ENCODE assay signal across 15 mouse cellular contexts in the genomic region with DNA sequence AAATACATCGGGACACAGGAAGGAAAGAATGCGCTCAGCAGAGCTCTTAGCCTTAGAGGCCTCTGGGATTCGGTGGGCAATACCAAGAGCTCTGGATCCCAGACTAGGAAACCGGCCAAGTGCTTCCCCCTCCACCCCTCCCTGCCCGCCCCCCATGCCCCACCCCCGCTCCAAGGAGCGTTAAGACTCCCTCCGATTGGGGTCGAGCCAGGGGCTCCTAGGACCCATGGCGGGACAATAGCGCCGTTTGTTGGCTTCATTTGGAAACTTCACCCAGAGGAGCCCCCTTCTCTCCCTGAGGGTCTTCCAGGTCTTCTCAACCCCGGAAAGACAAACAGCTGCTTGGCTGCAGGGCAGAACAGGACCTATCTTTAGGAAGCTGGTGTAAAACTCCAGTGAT. TPM values are rescaled to one million over a fixed set of nuclear protein-coding genes. Genes with fewer than 3 reads are reported as not detected.
A peak's percentile ranks its signal among the peaks of the same experiment; 100 is the strongest.
DNase-seq lines count a peak whose midpoint lies in the region; ATAC-seq and TF ChIP-seq lines count a peak whose summit lies in the region.
"Had no signal": no experiment of that assay in that cellular context is flagged by ENCODE, and none has a peak within 500 bp of the region (broad histone marks: within the 10 kb centered on the region; RNA-seq: fewer than 3 reads in every experiment).

No protein-coding gene starts in this region.

- H3K9me3 ChIP-seq in hindbrain, embryonic 10.5 days = peaks cover 5% of the 10 kb centered on the region; the same call in 1 of the 2 replicates
- H3K9me3 ChIP-seq in hindbrain, embryonic 16.5 days (ENCODE audit: control insufficient read depth, low read length) = peaks cover 4% of the 10 kb centered on the region; the same call in 1 of the 2 replicates
- no peaks in the 10 kb centered on the region for H3K9me3 ChIP-seq in forebrain, postnatal 0 days (ENCODE audit: low read length)
- no peaks in the 10 kb centered on the region for H3K9me3 ChIP-seq in midbrain, postnatal 0 days (ENCODE audit: low read length)

- peak overlapping the region; percentile 66 for H3K4me3 ChIP-seq in hindbrain, embryonic 10.5 days
- H3K4me3 ChIP-seq in hindbrain, embryonic 16.5 days (ENCODE audit: low read length) = no peak overlapping the region
- H3K4me3 ChIP-seq in forebrain, postnatal 0 days (ENCODE audit: low read depth, low read length) = no peak overlapping the region
- H3K4me3 ChIP-seq in midbrain, postnatal 0 days (ENCODE audit: low read depth, low read length) = no peak overlapping the region
- H3K4me3 ChIP-seq: left cerebral cortex, adult 2 months had no signal

- no peak overlapping the region for H3K9ac ChIP-seq in hindbrain, embryonic 16.5 days (ENCODE audit: low read depth, low read length)
- H3K9ac ChIP-seq in forebrain, postnatal 0 days = no peak overlapping the region
- no peak overlapping the region for H3K9ac ChIP-seq in midbrain, postnatal 0 days (replicated peaks; ENCODE audit: low read length, poor library complexity, severe bottlenecking)

- TF ChIP-seq CTCF in forebrain, postnatal 0 days (IDR thresholded peaks at IDR 0.05; ENCODE audit: low read depth) = 0 out of 2 replicates have a peak, but pooled peaks have one; percentile 23
- peak; percentile 26; the same call in 1 of the 2 replicates for TF ChIP-seq CTCF in midbrain, postnatal 0 days (IDR thresholded peaks at IDR 0.05)

- H3K27ac ChIP-seq in hindbrain, embryonic 10.5 days = no peak overlapping the region
- no peak overlapping the region for H3K27ac ChIP-seq in hindbrain, embryonic 16.5 days (ENCODE audit: low read depth, low read length)
- H3K27ac ChIP-seq in forebrain, postnatal 0 days (ENCODE audit: low read depth, low read length) = no peak overlapping the region
- no peak overlapping the region for H3K27ac ChIP-seq in midbrain, postnatal 0 days (ENCODE audit: low read depth, low read length)
- H3K27ac ChIP-seq: left cerebral cortex, adult 2 months had no signal

- no peak for ATAC-seq in hindbrain, embryonic 16.5 days
- ATAC-seq in forebrain, postnatal 0 days = no peak
- no peak for ATAC-seq in midbrain, postnatal 0 days (ENCODE audit: low FRiP score)
- ATAC-seq: lung, postnatal 0 days had no signal

- H3K27me3 ChIP-seq in hindbrain, embryonic 10.5 days (ENCODE audit: insufficient read depth, poor library complexity, severe bottlenecking) = peaks cover 49% of the 10 kb centered on the region
- peaks cover 8% of the 10 kb centered on the region for H3K27me3 ChIP-seq in hindbrain, embryonic 16.5 days (replicated peaks; ENCODE audit: control insufficient read depth, insufficient read depth, low read length)
- H3K27me3 ChIP-seq in forebrain, postnatal 0 days (ENCODE audit: insufficient read depth, low read length) = no peaks in the 10 kb centered on the region; the same call in 1 of the 2 replicates
- H3K27me3 ChIP-seq in midbrain, postnatal 0 days (ENCODE audit: insufficient read depth, low read length) = no peaks in the 10 kb centered on the region

- peaks cover 5% of the 10 kb centered on the region; the same call in 1 of the 2 replicates for H3K36me3 ChIP-seq in hindbrain, embryonic 10.5 days
- H3K36me3 ChIP-seq in hindbrain, embryonic 16.5 days (ENCODE audit: control insufficient read depth, insufficient read depth, low read length) = no peaks in the 10 kb centered on the region
- no peaks in the 10 kb centered on the region for H3K36me3 ChIP-seq in forebrain, postnatal 0 days (ENCODE audit: insufficient read depth)
- no peaks in the 10 kb centered on the region for H3K36me3 ChIP-seq in midbrain, postnatal 0 days (ENCODE audit: insufficient read depth, low read length)

- DNase-seq in hindbrain, embryonic 10.5 days (ENCODE audit: low spot score) = peak; percentile 39
- DNase-seq in embryo, embryonic 9.5 days (ENCODE audit: extremely low spot score) = peak; percentile 24
- DNase-seq in forebrain, postnatal 0 days = peak; percentile 40
- DNase-seq in midbrain, postnatal 0 days (ENCODE audit: low spot score) = peak; percentile 53
- no peak for DNase-seq in yolk sac, embryonic 10.5 days (ENCODE audit: low spot score)
- DNase-seq in urinary bladder, postnatal 4 days (ENCODE audit: low spot score in 2 of 2) = no peak
- DNase-seq: gastrocnemius, postnatal 10 days; kidney, postnatal 10 days had no signal

- WGBS in hindbrain, embryonic 10.5 days = 12% methylated on average over 13 of the region's 13 CpGs
- WGBS in hindbrain, embryonic 16.5 days = 20% methylated on average over 11 of the region's 13 CpGs
- 14% methylated on average over 13 of the region's 13 CpGs for WGBS in forebrain, postnatal 0 days
- WGBS in midbrain, postnatal 0 days = 16% methylated on average over 11 of the region's 13 CpGs

- peaks cover 28% of the 10 kb centered on the region for H3K4me1 ChIP-seq in hindbrain, embryonic 10.5 days (replicated peaks)
- H3K4me1 ChIP-seq in hindbrain, embryonic 16.5 days (ENCODE audit: control insufficient read depth, insufficient read depth, low read depth, low read length) = peaks cover 6% of the 10 kb centered on the region
- H3K4me1 ChIP-seq in forebrain, postnatal 0 days (ENCODE audit: insufficient read depth) = no peaks in the 10 kb centered on the region
- H3K4me1 ChIP-seq in midbrain, postnatal 0 days (ENCODE audit: insufficient read depth, low read length) = no peaks in the 10 kb centered on the region

- no peak overlapping the region for H3K4me2 ChIP-seq in hindbrain, embryonic 16.5 days (ENCODE audit: low read length)
- H3K4me2 ChIP-seq in forebrain, postnatal 0 days (ENCODE audit: low read depth) = no peak overlapping the region
- no peak overlapping the region for H3K4me2 ChIP-seq in midbrain, postnatal 0 days (ENCODE audit: low read depth, low read length, poor library complexity, severe bottlenecking)

RNA-seq across cellular contexts. Expression of gene Sox3, which starts 3.1 kb away (rescaled TPM):
- polyA plus RNA-seq in hindbrain, embryonic 10.5 days (2016; fragmentation: Nextera tagmentation; extraction: Ambion mirVana) = 4.1 and 4.3 TPM in 2 replicates
- polyA plus RNA-seq in hindbrain, embryonic 16.5 days (2015; fragmentation: Nextera tagmentation; extraction: Ambion mirVana) = 0.60 and 0.74 TPM in 2 replicates
- total RNA-seq in forebrain, postnatal 0 days (2014; rRNA removed) = 2.0 and 2.4 TPM in 2 replicates
- 2.1 and 2.7 TPM in 2 replicates for polyA plus RNA-seq in forebrain, postnatal 0 days (2015; fragmentation: Nextera tagmentation; extraction: Ambion mirVana)
- 6.7 and 7.9 TPM in 2 replicates for total RNA-seq in midbrain, postnatal 0 days (2014; rRNA removed)
- polyA plus RNA-seq in midbrain, postnatal 0 days (2015; fragmentation: Nextera tagmentation; extraction: Ambion mirVana) = 2.0 and 2.1 TPM in 2 replicates
- total RNA-seq: adrenal gland, adult 18-20 months; liver, adult 2 months; monocyte, adult 5-6 weeks had no signal
- polyA plus RNA-seq: liver, adult 2 months; thymus, postnatal 0 days had no signal

Comparison
In these comparisons a context has a peak if more than half of its experiments do, and no peak if none do; other contexts are left out.
1. DNase-seq: peak in hindbrain, embryonic 10.5 days (single experiment), embryo, embryonic 9.5 days (single experiment), forebrain, postnatal 0 days (single experiment) and midbrain, postnatal 0 days (single experiment); none in yolk sac, embryonic 10.5 days (single experiment) and urinary bladder, postnatal 4 days (0 of 2).